Mouse (Mus musculus) myocyte (in vitro differentiated cells): ENCODE results near the gene Tmigd3. TPM values are rescaled to one million over a fixed set of nuclear protein-coding genes. Genes with fewer than 3 reads are reported as not detected.

ENCODE experiments used
- H3K27me3 ChIP-seq: one replicate; pipeline ENCODE4 v1.6.1; 2011; ENCODE audit not compliant: control insufficient read depth, insufficient read depth, insufficient read length
- H3K36me3 ChIP-seq: one replicate; pipeline ENCODE4 v1.6.1; 2011; ENCODE audit not compliant: control insufficient read depth, insufficient read depth
- H3K4me2 ChIP-seq: one replicate; pipeline ENCODE4 v1.6.1; 2011; ENCODE audit warnings: low read depth, control low read depth
- H3K4me3 ChIP-seq: one replicate; pipeline ENCODE4 v1.5.1; 2011; ENCODE audit warnings: mild to moderate bottlenecking, control low read depth, moderate library complexity
- H3K79me2 ChIP-seq: one replicate; pipeline ENCODE4 v1.6.1; 2011; ENCODE audit not compliant: control insufficient read depth, insufficient read depth
- H3ac ChIP-seq: one replicate; pipeline ENCODE4 v1.6.1; 2011; ENCODE audit not compliant: control insufficient read depth, insufficient read length
- CEBPB ChIP-seq: IDR thresholded peaks from 2 replicates; pipeline ENCODE4 v1.6.1; 2011; ENCODE audit warnings: mild to moderate bottlenecking, moderate library complexity; ENCODE audit not compliant: poor library complexity, insufficient read depth, severe bottlenecking
- E2F4 ChIP-seq: IDR thresholded peaks from one replicate; pipeline ENCODE4 v1.6.1; 2011; ENCODE audit warnings: mild to moderate bottlenecking, control low read depth, moderate library complexity; ENCODE audit not compliant: insufficient read depth
- MAX ChIP-seq: IDR thresholded peaks from one replicate; pipeline ENCODE4 v1.6.1; 2011; ENCODE audit warnings: low read depth, mild to moderate bottlenecking, control low read depth
- MYOD1 ChIP-seq, 3 experiments: IDR thresholded peaks; one replicate each; pipeline ENCODE4 v1.6.1; 2011; ENCODE audit warnings: control low read depth in 2 of 3, low read depth in 2 of 3, mild to moderate bottlenecking in 2 of 3, moderate library complexity in 1 of 3; ENCODE audit not compliant: insufficient read length in 2 of 3, control insufficient read depth in 1 of 3
- MYOG ChIP-seq, 3 experiments: IDR thresholded peaks; one replicate each; pipeline ENCODE4 v1.6.1; 2011; ENCODE audit warnings: control low read depth in 2 of 3, low read depth in 2 of 3, mild to moderate bottlenecking in 2 of 3; ENCODE audit not compliant: insufficient read length in 2 of 3, control insufficient read depth in 1 of 3, insufficient read depth in 1 of 3
- POLR2A ChIP-seq: IDR thresholded peaks from one replicate; pipeline ENCODE4 v1.6.1; 2011; ENCODE audit warnings: low read depth, mild to moderate bottlenecking, control low read depth, moderate library complexity; ENCODE audit not compliant: insufficient read length
- POLR2AphosphoS2 ChIP-seq: IDR thresholded peaks from one replicate; pipeline ENCODE4 v1.6.1; 2011; ENCODE audit warnings: low read depth, control low read depth; ENCODE audit not compliant: insufficient read length
- REST ChIP-seq: IDR thresholded peaks from one replicate; pipeline ENCODE4 v1.6.1; 2011; ENCODE audit warnings: mild to moderate bottlenecking, control low read depth, moderate library complexity; ENCODE audit not compliant: insufficient read depth, insufficient read length
- SRF ChIP-seq: IDR thresholded peaks from one replicate; pipeline ENCODE4 v1.6.1; 2011; ENCODE audit warnings: low read depth; ENCODE audit not compliant: control insufficient read depth, insufficient read length
- TCF12 ChIP-seq: IDR thresholded peaks from one replicate; pipeline ENCODE4 v1.6.1; 2011; ENCODE audit warnings: mild to moderate bottlenecking, control low read depth; ENCODE audit not compliant: poor library complexity, insufficient read depth, severe bottlenecking
- TCF3 ChIP-seq: IDR thresholded peaks from one replicate; pipeline ENCODE4 v1.6.1; 2011; ENCODE audit warnings: low read depth, control low read depth; ENCODE audit not compliant: insufficient read length
- USF1 ChIP-seq: IDR thresholded peaks from one replicate; pipeline ENCODE4 v1.6.1; 2011; ENCODE audit warnings: low read depth, mild to moderate bottlenecking, control low read depth, moderate library complexity
- polyA plus RNA-seq: library from polyadenylated mRNA; unstranded; fragments of >200 nt; fragmentation: generic; extraction: Trizol; gene quantifications from one replicate; pipeline ENCODE4 v1.2.1, GENCODE M21; 2012; ENCODE audit warnings: missing spikeins

Tmigd3 gene
- polyA plus RNA-seq, 1 experiment, result 0.48 TPM

DNA sequence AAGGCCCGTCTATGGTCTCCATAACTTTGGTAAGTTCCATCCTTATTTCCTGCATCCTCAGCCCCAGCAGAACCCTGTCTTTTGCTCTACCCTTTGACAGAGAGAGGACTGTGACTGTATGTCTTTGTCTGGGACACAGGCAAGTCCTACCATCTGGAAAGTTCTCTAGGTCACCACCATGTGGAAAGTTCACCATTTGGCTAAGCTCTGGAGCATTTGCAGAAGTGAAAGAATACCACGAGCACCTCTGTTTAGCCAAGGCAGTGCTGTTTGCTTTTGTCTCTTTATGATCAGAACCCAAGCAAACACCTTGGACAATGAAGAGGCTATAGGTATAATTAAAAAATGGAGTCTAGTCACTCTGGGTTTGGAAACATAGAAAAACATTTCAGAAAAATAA lies 51.3 kb downstream of the Tmigd3 start:
- TF ChIP-seq REST (no peak), POLR2AphosphoS2 (no peak), POLR2A (no peak), TCF3 (no peak), MYOD1 (IDR thresholded peaks at IDR 0.05; ENCODE audit: control insufficient read depth in 1 of 3, insufficient read length in 2 of 3, low read depth in 2 of 3) (no peak), E2F4 (no peak), USF1 (no peak)
- no peaks in the 10 kb centered on the region for H3K36me3 ChIP-seq
- H3ac ChIP-seq, result no peak overlapping the region
- H3K79me2 ChIP-seq, result no peaks in the 10 kb centered on the region
- no peaks in the 10 kb centered on the region for H3K27me3 ChIP-seq
- H3K4me2 ChIP-seq, result no peak overlapping the region
- H3K4me3 ChIP-seq, result no peak overlapping the region

DNA sequence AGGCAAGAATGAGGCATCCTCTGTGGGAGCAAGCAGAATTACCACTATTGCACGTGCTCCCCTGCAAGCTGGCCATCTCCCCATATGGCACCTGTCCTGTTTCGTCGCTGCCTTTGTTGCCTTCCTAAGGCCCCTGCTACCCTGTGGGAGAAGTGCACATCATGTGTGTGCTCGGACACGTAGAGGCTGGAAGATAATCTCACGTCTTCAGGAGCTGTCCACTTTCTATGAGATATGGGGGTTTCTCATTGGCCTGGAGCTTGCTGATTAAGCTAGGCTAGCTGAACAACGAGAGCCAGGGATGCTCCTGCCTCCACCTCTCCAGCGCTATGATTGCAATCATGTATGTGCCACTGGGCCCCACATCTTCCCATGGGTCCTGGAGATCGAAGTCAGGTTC lies 53.9 kb downstream of the Tmigd3 start:
- Histone ChIP-seq H3ac (no peak overlapping the region), H3K27me3 (no peaks in the 10 kb centered on the region), H3K4me3 (no peak overlapping the region), H3K4me2 (no peak overlapping the region), H3K79me2 (no peaks in the 10 kb centered on the region), H3K36me3 (no peaks in the 10 kb centered on the region)
- TF ChIP-seq MYOG (IDR thresholded peaks at IDR 0.05; ENCODE audit: control insufficient read depth in 1 of 3, insufficient read depth in 1 of 3, insufficient read length in 2 of 3, low read depth in 2 of 3) (no peak), SRF (no peak), USF1 (no peak), TCF12 (no peak), MAX (no peak), POLR2AphosphoS2 (no peak), CEBPB (no peak), POLR2A (no peak), TCF3 (no peak), REST (no peak), E2F4 (no peak), MYOD1 (IDR thresholded peaks at IDR 0.05; ENCODE audit: control insufficient read depth in 1 of 3, insufficient read length in 2 of 3, low read depth in 2 of 3) (no peak)

DNA sequence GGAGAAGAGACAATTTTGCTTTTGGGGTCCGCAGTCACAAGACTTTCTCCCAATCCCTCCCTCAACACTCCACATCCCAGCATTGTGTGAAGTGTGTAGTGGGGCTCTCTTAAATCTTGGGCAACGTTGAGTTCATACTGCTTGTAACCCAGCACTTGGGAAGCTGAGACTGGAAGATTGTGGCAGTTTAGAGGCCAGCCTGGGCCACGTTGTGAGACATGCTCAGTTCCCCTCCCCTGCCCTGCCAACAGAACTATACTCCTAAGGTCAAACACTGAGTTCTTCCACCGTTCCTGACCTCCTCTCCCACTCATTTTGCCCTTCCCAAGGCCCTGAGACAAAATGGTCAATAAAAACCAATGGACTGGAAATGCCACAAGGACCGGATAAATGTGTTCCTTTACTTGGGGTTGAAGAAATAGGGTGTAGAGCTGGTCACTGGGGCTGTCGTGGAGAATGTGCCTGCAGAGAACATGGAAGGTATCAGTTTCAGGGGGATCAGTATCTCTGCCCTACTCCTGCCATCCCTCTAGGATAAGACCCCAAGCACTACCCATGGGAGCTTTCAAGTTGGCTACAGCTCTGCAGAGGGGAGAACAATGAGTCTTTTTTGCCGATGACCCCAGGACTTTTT lies 57.0 kb downstream of the Tmigd3 start:
- H3K4me3 ChIP-seq, result no peak overlapping the region
- H3K36me3 ChIP-seq, result no peaks in the 10 kb centered on the region
- no peaks in the 10 kb centered on the region for H3K27me3 ChIP-seq
- H3ac ChIP-seq, result no peak overlapping the region
- TF ChIP-seq USF1, result no peak
- no peak for TF ChIP-seq E2F4
- TF ChIP-seq MYOG (IDR thresholded peaks at IDR 0.05; ENCODE audit: control insufficient read depth in 1 of 3, insufficient read depth in 1 of 3, insufficient read length in 2 of 3, low read depth in 2 of 3), result no peak
- TF ChIP-seq SRF, result no peak
- TF ChIP-seq MYOD1 (IDR thresholded peaks at IDR 0.05; ENCODE audit: control insufficient read depth in 1 of 3, insufficient read length in 2 of 3, low read depth in 2 of 3), result no peak
- no peak for TF ChIP-seq POLR2A
- TF ChIP-seq MAX, result no peak
- TF ChIP-seq CEBPB, result no peak
- TF ChIP-seq POLR2AphosphoS2, result no peak
- TF ChIP-seq TCF3, result no peak
- no peak overlapping the region for H3K4me2 ChIP-seq
- no peaks in the 10 kb centered on the region for H3K79me2 ChIP-seq

DNA sequence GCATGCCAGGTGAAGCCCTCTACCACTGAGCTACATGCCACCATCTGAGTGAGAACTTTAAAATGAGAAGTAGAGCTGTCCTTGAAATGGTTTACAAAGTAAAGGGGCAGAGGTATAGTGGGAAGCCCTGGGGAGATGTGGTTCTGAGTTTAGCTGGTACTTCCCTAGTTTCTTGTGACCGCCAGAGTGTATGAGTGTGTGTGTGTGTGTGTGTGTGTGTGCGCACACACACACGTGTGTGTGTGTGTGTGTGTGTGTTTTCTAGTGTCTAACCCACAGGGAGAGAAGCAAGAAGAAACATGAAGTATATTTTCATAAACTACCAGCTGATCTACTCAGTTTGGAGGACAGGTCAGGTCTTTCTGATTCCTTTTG lies 57.5 kb downstream of the Tmigd3 start:
- Histone ChIP-seq H3K27me3 (no peaks in the 10 kb centered on the region), H3K4me3 (no peak overlapping the region), H3ac (no peak overlapping the region), H3K79me2 (no peaks in the 10 kb centered on the region), H3K36me3 (no peaks in the 10 kb centered on the region), H3K4me2 (no peak overlapping the region)
- TF ChIP-seq SRF (no peak), MYOD1 (IDR thresholded peaks at IDR 0.05; ENCODE audit: control insufficient read depth in 1 of 3, insufficient read length in 2 of 3, low read depth in 2 of 3) (no peak), TCF12 (no peak), TCF3 (no peak), MAX (no peak), REST (no peak), POLR2A (no peak), E2F4 (no peak), USF1 (no peak)

DNA sequence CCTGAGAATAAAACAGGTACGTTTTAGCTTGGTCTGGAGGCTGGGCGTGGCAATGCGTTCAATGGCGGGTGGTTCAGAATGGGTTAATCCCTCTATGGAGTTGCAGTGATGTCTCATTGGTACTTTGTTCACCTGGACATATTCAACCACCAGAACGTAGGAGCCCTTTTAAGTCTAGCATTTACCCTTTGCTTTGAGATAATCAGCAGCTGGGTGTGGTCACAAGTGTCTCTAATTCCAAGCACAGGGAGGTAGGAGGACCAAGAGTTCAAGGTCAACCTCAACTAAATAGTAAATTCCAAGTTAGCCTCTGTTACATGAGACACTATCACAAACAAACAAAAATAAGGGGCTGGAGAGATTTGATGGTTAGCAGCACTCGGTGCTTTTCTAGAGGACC lies 58.1 kb downstream of the Tmigd3 start:
- no peak overlapping the region for H3K4me2 ChIP-seq
- no peak overlapping the region for H3K4me3 ChIP-seq
- TF ChIP-seq POLR2AphosphoS2, result no peak
- TF ChIP-seq SRF, result no peak
- TF ChIP-seq CEBPB, result no peak
- no peak for TF ChIP-seq MYOG (IDR thresholded peaks at IDR 0.05; ENCODE audit: control insufficient read depth in 1 of 3, insufficient read depth in 1 of 3, insufficient read length in 2 of 3, low read depth in 2 of 3)
- no peak for TF ChIP-seq USF1
- TF ChIP-seq MAX, result no peak
- H3K79me2 ChIP-seq, result no peaks in the 10 kb centered on the region
- no peaks in the 10 kb centered on the region for H3K27me3 ChIP-seq
- no peak overlapping the region for H3ac ChIP-seq
- H3K36me3 ChIP-seq, result no peaks in the 10 kb centered on the region
